ENCODE assay signal across 14 mouse cellular contexts in the genomic region with DNA sequence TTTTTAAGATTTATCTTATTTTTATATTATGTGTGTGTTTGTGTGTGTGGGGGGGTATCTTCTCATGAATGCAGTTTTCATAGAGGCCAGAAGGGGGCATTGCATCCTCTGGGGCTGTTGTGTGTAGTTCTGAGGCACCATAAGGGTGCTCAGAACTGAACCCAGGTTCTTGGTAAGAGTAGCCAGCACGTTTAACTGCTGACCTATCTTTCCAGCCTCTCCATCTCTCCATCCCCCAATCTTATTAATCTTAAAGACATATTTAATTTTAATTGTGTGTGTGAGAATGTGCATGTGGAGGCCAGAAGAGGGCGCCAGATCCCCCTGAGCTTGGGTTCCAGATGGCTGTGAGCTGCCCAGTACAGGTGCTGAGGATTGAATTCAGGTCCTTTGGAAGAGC.
DNase-seq lines count a peak whose midpoint lies in the region; ATAC-seq and TF ChIP-seq lines count a peak whose summit lies in the region.
"Had no signal": no experiment of that assay in that cellular context is flagged by ENCODE, and none has a peak within 500 bp of the region (broad histone marks: within the 10 kb centered on the region; RNA-seq: fewer than 3 reads in every experiment).

No protein-coding gene starts in this region.

- no peak for TF ChIP-seq POLR2A in bone marrow, adult 2 months (IDR thresholded peaks at IDR 0.05; ENCODE audit: borderline replicate concordance, control insufficient read depth, low read depth, low read length)

- TF ChIP-seq CTCF in lung, embryonic 14.5 days (IDR thresholded peaks at IDR 0.05; ENCODE audit: low read depth), result peak; percentile 33; the same call in 1 of the 2 replicates
- peak; percentile 24; the same call in 1 of the 2 replicates for TF ChIP-seq CTCF in bone marrow, adult 2 months (IDR thresholded peaks at IDR 0.05; ENCODE audit: control insufficient read depth, insufficient read depth, low read length)

- H3K9me3 ChIP-seq in lung, embryonic 14.5 days (ENCODE audit: low read depth, low read length), result no peaks in the 10 kb centered on the region
- no peaks in the 10 kb centered on the region for H3K9me3 ChIP-seq in midbrain, embryonic 13.5 days
- H3K9me3 ChIP-seq: megakaryocyte, embryonic 14.5 days had no signal

- no peak overlapping the region for H3K27ac ChIP-seq in lung, embryonic 14.5 days (ENCODE audit: low read depth)
- no peak overlapping the region for H3K27ac ChIP-seq in bone marrow, adult 2 months (ENCODE audit: control insufficient read depth, insufficient read depth, low read depth, low read length, poor library complexity)
- H3K27ac ChIP-seq in midbrain, embryonic 13.5 days, result no peak overlapping the region
- H3K27ac ChIP-seq: hindbrain, embryonic 10.5 days had no signal

- H3K4me1 ChIP-seq in lung, embryonic 14.5 days (ENCODE audit: insufficient read depth), result no peaks in the 10 kb centered on the region
- H3K4me1 ChIP-seq in bone marrow, adult 2 months (ENCODE audit: control insufficient read depth, insufficient read depth, low read length), result no peaks in the 10 kb centered on the region
- peaks cover 5% of the 10 kb centered on the region; the same call in 1 of the 2 replicates for H3K4me1 ChIP-seq in midbrain, embryonic 13.5 days (replicated peaks)
- H3K4me1 ChIP-seq: megakaryocyte, embryonic 14.5 days had no signal

- no peak for ATAC-seq in lung, embryonic 14.5 days (ENCODE audit: insufficient read depth)
- ATAC-seq in megakaryocyte-erythroid progenitor cell, adult 5-6 weeks (replicated peaks; ENCODE audit: low FRiP score, low TSS enrichment, poor library complexity, severe bottlenecking), result peak; percentile 65; the same call in 1 of the 2 replicates
- no peak for ATAC-seq in midbrain, embryonic 13.5 days

- no peak overlapping the region for H3K9ac ChIP-seq in lung, embryonic 14.5 days
- H3K9ac ChIP-seq in midbrain, embryonic 13.5 days (replicated peaks), result no peak overlapping the region

- DNase-seq in heart, adult 11 months, result peak; percentile 74
- no peak for DNase-seq in heart, adult 9 months (ENCODE audit: low spot score in 2 of 2)
- DNase-seq in lung, embryonic 14.5 days, result no peak
- no peak for DNase-seq in lung, adult 18-20 months
- DNase-seq in lung, postnatal 10 days, result no peak
- DNase-seq: heart, adult 18-20 months; kidney, adult 8-10 months; layer of hippocampus, adult 9-11 months had no signal

- no peak overlapping the region for H3K4me3 ChIP-seq in lung, embryonic 14.5 days (ENCODE audit: low read depth, low read length)
- H3K4me3 ChIP-seq in bone marrow, adult 2 months (replicated peaks; ENCODE audit: control insufficient read depth, low read depth, low read length), result no peak overlapping the region
- H3K4me3 ChIP-seq in midbrain, embryonic 13.5 days (replicated peaks), result no peak overlapping the region
- H3K4me3 ChIP-seq: erythroblast, embryonic 14.5 days; hindbrain, embryonic 10.5 days; megakaryocyte, embryonic 14.5 days had no signal

- no peak overlapping the region for H3K4me2 ChIP-seq in lung, embryonic 14.5 days
- H3K4me2 ChIP-seq in midbrain, embryonic 13.5 days (replicated peaks), result no peak overlapping the region

- WGBS in lung, embryonic 14.5 days, result 32% methylated on average over 2 of the region's 2 CpGs
- 65% methylated on average over 2 of the region's 2 CpGs for WGBS in bone marrow, adult 2 months
- 43% methylated on average over 2 of the region's 2 CpGs for WGBS in midbrain, embryonic 13.5 days

- no peaks in the 10 kb centered on the region for H3K27me3 ChIP-seq in lung, embryonic 14.5 days (ENCODE audit: insufficient read depth, low read length)
- no peaks in the 10 kb centered on the region for H3K27me3 ChIP-seq in midbrain, embryonic 13.5 days
- H3K27me3 ChIP-seq: megakaryocyte, embryonic 14.5 days had no signal

- no peaks in the 10 kb centered on the region for H3K36me3 ChIP-seq in lung, embryonic 14.5 days (ENCODE audit: insufficient read depth)
- no peaks in the 10 kb centered on the region for H3K36me3 ChIP-seq in midbrain, embryonic 13.5 days
- H3K36me3 ChIP-seq: hindbrain, embryonic 10.5 days had no signal
